Mouse (Mus musculus) left cerebral cortex, adult 2 months (tissue): Measurements from ENCODE around the gene Cyb561d2. TPM values are rescaled to one million over a fixed set of nuclear protein-coding genes. Genes with fewer than 3 reads are reported as not detected.

Source experiments
- DNase-seq, 2 experiments: peaks; one replicate each; pipeline ENCODE4 v3.0.0; 2021 to 2022; ENCODE audit warnings: low spot score in 2 of 2, mixed read lengths in 1 of 2; ENCODE audit errors: extremely low spot score in 1 of 2
- H3K27ac ChIP-seq: fragments of 200-600 bp; 2 replicates; pipeline ENCODE4 v1.8.1; 2022
- H3K4me3 ChIP-seq: fragments of 200-600 bp; 2 replicates; pipeline ENCODE4 v1.8.1; 2022
- CTCF ChIP-seq: fragments of 200-600 bp; IDR thresholded peaks from 2 replicates; pipeline ENCODE4 v1.8.1; 2022; ENCODE audit warnings: antibody characterized with exemption, mild to moderate bottlenecking, moderate library complexity
- intact Hi-C: fragments of 180-260 bp; cut with DNase I; formaldehyde crosslinking; loops from one replicate; pipeline ENCODE4 v1.15.1; 2025
- total RNA-seq, 2 experiments: library from RNA; stranded (reverse); gene quantifications; 2 replicates each; pipeline ENCODE4 v1.2.3; 2021

Cyb561d2 gene
- total RNA-seq, 2 experiments from 2014 or later: 14.7 to 16.7 TPM

GRCm38 (mm10) chr9:107510384-107511100 lies 31.5 kb downstream of the Cyb561d2 start:
- Histone ChIP-seq H3K27ac (no peak overlapping the region), H3K4me3 (no peak overlapping the region)
- no peak for DNase-seq
- no peak; the same call in 1 of the 2 replicates for TF ChIP-seq CTCF
- intact Hi-C loops: loop anchor here (5.0 kb wide), 1 partner anchor 218 kb away; no protein-coding TSS in a partner anchor

GRCm38 (mm10) chr9:107508266-107508665 lies 33.7 kb downstream of the Cyb561d2 start:
- TF ChIP-seq CTCF: peak; percentile 38
- Histone ChIP-seq H3K4me3 (no peak overlapping the region), H3K27ac (no peak overlapping the region)
- intact Hi-C loops: no loop called here
- DNase-seq: peak; percentile 55 to 73

- no peak for TF ChIP-seq CTCF
- Histone ChIP-seq H3K4me3 (no peak overlapping the region), H3K27ac (no peak overlapping the region)
- DNase-seq: no peak
- intact Hi-C loops: no loop called here
Measured at GRCm38 (mm10) chr9:107504662-107505537, 37.1 kb downstream of the Cyb561d2 start.

- intact Hi-C loops: no loop called here
- no peak overlapping the region for H3K27ac ChIP-seq
Measured at GRCm38 (mm10) chr9:107502131-107502846, 39.7 kb downstream of the Cyb561d2 start.

GRCm38 (mm10) chr9:107500708-107501286 lies 41.2 kb downstream of the Cyb561d2 start:
- intact Hi-C loops: no loop called here
- no peak for TF ChIP-seq CTCF
- Histone ChIP-seq H3K4me3 (no peak overlapping the region), H3K27ac (no peak overlapping the region)
- no peak for DNase-seq

More at GRCm38 (mm10) chr9:107502131-107502846, 39.7 kb downstream of the Cyb561d2 start:
- H3K4me3 ChIP-seq: no peak overlapping the region
- DNase-seq: no peak
- TF ChIP-seq CTCF: no peak

- Histone ChIP-seq H3K27ac (no peak overlapping the region), H3K4me3 (no peak overlapping the region)
- no peak for DNase-seq
- TF ChIP-seq CTCF: no peak
- intact Hi-C loops: no loop called here
Measured at GRCm38 (mm10) chr9:107496359-107496758, 45.6 kb downstream of the Cyb561d2 start.

- intact Hi-C loops: no loop called here
- TF ChIP-seq CTCF: no peak
- no peak for DNase-seq
- no peak overlapping the region for H3K27ac ChIP-seq
- H3K4me3 ChIP-seq: no peak overlapping the region
Measured at GRCm38 (mm10) chr9:107494238-107494637, 47.8 kb downstream of the Cyb561d2 start.

- Histone ChIP-seq H3K4me3 (no peak overlapping the region), H3K27ac (no peak overlapping the region)
- intact Hi-C loops: no loop called here
- DNase-seq: no peak
- TF ChIP-seq CTCF: no peak
Measured at GRCm38 (mm10) chr9:107493511-107493910, 48.5 kb downstream of the Cyb561d2 start.

GRCm38 (mm10) chr9:107490625-107491024 lies 51.4 kb downstream of the Cyb561d2 start:
- no peak for DNase-seq
- Histone ChIP-seq H3K27ac (no peak overlapping the region), H3K4me3 (no peak overlapping the region)
- intact Hi-C loops: no loop called here
- no peak for TF ChIP-seq CTCF

GRCm38 (mm10) chr9:107490146-107490545 lies 51.8 kb downstream of the Cyb561d2 start:
- no peak for TF ChIP-seq CTCF
- intact Hi-C loops: no loop called here

More at GRCm38 (mm10) chr9:107490146-107490545, 51.8 kb downstream of the Cyb561d2 start:
- no peak overlapping the region for H3K4me3 ChIP-seq
- no peak overlapping the region for H3K27ac ChIP-seq
- no peak for DNase-seq

Other genes starting within 250 kb of the Cyb561d2 start
- 10 to 100 TPM in 1 of 2 experiments, 1 to 10 TPM in 1; 9.6 to 10.7 TPM for gene Cish, start 246.2 kb downstream of the Cyb561d2 start, total RNA-seq
- 10 to 100 TPM; 18.6 to 21.5 TPM for gene Hemk1, start 203.8 kb downstream of the Cyb561d2 start, total RNA-seq
- gene 6430571L13Rik, start 201.6 kb downstream of the Cyb561d2 start, total RNA-seq: 1 to 10 TPM; 4.3 to 4.4 TPM
- 10 to 100 TPM; 24.1 to 34.7 TPM for gene Cacna2d2, start 142.6 kb downstream of the Cyb561d2 start, total RNA-seq
- 10 to 100 TPM; 35.3 to 35.6 TPM for gene Tmem115, start 8.2 kb downstream of the Cyb561d2 start, total RNA-seq
- 10 to 100 TPM; 39.7 to 48.3 TPM for gene Nprl2, start within 50 bp of the Cyb561d2 start, total RNA-seq
- 1 to 10 TPM; 3.8 to 4.7 TPM for gene Zmynd10, start 5.1 kb upstream of the Cyb561d2 start, total RNA-seq
- 10 to 100 TPM; 19.7 to 20.5 TPM for gene Rassf1, start 9.4 kb upstream of the Cyb561d2 start, total RNA-seq
- gene Tusc2, start 21.1 kb upstream of the Cyb561d2 start, total RNA-seq: 10 to 100 TPM; 91.0 to 99.1 TPM
- 10 to 100 TPM; 14.9 TPM for gene Hyal2, start 25.8 kb upstream of the Cyb561d2 start, total RNA-seq
- gene Hyal1, start 34.7 kb upstream of the Cyb561d2 start, total RNA-seq: 1 to 10 TPM; 6.0 to 8.5 TPM
- gene Naa80, start 36.7 kb upstream of the Cyb561d2 start, total RNA-seq: 10 to 100 TPM; 11.3 to 12.6 TPM
- gene Hyal3, start 38.6 kb upstream of the Cyb561d2 start, total RNA-seq: 1 to 10 TPM in 1 of 2 experiments, under 1 TPM in 1; 0.97 to 1.2 TPM
- 10 to 100 TPM; 10.5 to 10.9 TPM for gene Ifrd2, start 45.4 kb upstream of the Cyb561d2 start, total RNA-seq
- gene Sema3b, start 67.0 kb upstream of the Cyb561d2 start, total RNA-seq: 1 to 10 TPM; 3.3 to 4.1 TPM
- gene Gnai2, start 93.2 kb upstream of the Cyb561d2 start, total RNA-seq: 100 to 1,000 TPM; 201 to 213 TPM
- gene Slc38a3, start 127.3 kb upstream of the Cyb561d2 start, total RNA-seq: 10 to 100 TPM; 74.7 to 76.2 TPM
- under 1 TPM in 1 of 2 experiments, not detected in 1; 0.18 TPM for gene Gnat1, start 137.5 kb upstream of the Cyb561d2 start, total RNA-seq
- 10 to 100 TPM; 17.3 to 17.7 TPM for gene Sema3f, start 168.3 kb upstream of the Cyb561d2 start, total RNA-seq
- 100 to 1,000 TPM; 146 to 147 TPM for gene Rbm5, start 228.8 kb upstream of the Cyb561d2 start, total RNA-seq